Mouse (Mus musculus): ENCODE results near the gene Rhox2e.
"Not testable (repeated sequence)": the region's sequence is repeated elsewhere in the genome, so short reads cannot be mapped to it uniquely, and the experiment has no call there.

Gene Rhox2e

DNA sequence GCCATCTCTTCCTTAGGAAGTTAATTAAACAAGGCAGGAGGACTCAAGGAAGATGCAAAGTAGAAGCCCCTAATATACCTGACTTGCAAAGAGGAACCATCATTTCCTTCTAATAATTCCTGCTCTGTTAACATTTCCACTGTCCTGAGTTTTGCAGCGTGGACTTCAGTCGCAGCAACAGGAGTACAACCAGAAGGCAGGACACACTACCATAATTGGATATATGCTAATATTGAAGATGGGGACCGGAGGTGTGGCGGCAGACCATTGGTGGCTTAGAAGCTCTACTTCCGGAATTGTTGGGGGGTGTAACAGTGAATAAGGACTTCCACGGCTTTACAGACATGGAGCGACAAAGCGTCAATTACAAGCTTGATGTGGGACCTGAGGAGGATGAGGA lies at the start of gene Rhox2e:
TSS of gene Rhox2e (plus strand) at position 301 of the 400 bp plus-strand sequence.
- not testable (repeated sequence) for DNase-seq (ENCODE audit: low spot score in 2 of 2)

DNA sequence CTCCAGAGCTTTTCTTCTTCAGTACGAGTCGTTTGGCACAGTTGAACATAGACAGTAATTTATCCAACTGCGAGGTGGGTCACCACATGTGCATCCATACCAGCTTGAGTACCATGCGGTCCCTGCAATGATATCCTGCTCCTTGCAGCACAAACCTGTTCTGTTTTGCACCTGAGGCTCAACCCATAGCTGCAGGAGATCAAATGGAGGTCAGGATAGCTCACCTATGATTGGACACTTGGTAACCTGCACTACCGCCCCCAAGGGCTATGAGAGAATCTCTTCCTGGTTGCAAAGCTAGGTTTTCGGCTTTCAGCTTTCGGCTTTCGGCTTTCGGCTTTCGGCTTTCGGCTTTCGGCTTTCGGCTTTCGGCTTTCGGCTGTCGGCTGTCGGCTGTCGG lies 16.2 kb upstream of the Rhox2e start, which contains the start of gene Rhox4d:
TSS of gene Rhox4d (plus strand) at position 301 of the 400 bp plus-strand sequence.
- not testable (repeated sequence) for DNase-seq (ENCODE audit: low spot score in 2 of 2)

DNA sequence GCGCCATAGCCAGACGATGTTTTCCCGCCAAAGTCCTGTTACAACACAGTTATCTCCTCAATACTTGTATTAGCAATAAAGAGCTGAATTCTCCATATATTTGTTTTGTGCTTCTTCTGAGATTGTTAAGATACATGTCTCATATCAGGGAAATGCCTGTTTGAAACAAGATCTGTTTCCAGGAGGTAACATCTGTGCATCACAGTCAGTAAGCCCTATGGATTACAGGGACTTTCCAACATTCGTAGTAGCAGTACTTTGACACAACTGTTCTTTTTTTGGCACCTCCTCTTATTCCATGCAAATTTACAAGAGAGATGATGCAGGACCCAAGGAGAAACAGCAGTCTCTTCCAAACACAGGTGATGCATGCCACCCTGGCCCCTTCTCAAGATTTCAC lies 11.5 kb downstream of the Rhox2e start, which contains the start of gene Rhox3e:
TSS of gene Rhox3e (plus strand) at position 301 of the 400 bp plus-strand sequence.
- DNase-seq (ENCODE audit: low spot score in 2 of 2) = not testable (repeated sequence)

DNA sequence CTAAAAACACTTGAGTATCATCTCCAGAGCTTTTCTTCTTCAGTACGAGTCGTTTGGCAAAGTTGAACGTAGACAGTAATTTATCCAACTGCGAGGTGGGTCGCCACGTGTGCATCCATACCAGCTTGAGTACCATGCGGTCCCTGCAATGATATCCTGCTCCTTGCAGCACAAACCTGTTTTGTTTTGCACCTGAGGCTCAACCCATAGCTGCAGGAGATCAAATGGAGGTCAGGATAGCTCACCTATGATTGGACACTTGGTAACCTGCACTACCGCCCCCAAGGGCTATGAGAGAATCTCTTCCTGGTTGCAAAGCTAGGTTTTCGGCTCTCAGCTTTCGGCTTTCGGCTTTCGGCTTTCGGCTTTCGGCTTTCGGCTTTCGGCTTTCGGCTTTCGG lies 26.9 kb downstream of the Rhox2e start, which contains the start of gene Rhox4e:
TSS of gene Rhox4e (plus strand) at position 301 of the 400 bp plus-strand sequence.
- DNase-seq (ENCODE audit: low spot score in 2 of 2) = not testable (repeated sequence)

DNA sequence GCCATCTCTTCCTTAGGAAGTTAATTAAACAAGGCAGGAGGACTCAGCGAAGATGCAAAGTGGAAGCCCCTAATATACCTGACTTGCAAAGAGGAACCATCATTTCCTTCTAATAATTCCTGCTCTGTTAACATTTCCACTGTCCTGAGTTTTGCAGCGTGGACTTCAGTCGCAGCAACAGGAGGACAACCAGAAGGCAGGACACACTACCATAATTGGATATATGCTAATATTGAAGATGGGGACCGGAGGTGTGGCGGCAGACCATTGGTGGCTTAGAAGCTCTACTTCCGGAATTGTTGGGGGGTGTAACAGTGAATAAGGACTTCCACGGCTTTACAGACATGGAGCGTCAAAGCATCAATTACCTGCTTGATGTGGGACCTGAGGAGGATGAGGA lies 40.9 kb downstream of the Rhox2e start, which contains the start of gene Rhox2f:
TSS of gene Rhox2f (plus strand) at position 301 of the 400 bp plus-strand sequence.
- not testable (repeated sequence) for DNase-seq (ENCODE audit: low spot score in 2 of 2)

DNA sequence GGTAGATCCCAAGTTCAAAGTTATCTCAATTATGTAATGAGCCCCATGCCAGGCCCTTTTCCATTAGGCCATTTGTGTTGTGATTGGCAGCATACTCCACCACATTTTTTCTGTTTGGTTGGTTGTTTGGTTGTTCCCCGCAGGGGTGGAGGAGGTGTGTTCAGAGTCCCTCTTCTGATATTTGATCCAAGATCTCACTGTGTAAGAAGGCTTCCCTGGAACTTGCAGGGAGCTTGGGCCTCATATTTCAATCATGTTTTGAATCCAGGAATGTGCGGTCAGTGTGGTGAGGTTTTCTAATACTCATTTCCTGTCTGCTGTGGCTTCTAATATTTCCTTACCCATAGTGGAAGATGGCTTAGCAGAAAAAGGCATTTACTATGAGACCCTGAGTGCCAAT lies 42.4 kb downstream of the Rhox2e start:
- DNase-seq (ENCODE audit: low spot score in 2 of 2) = not testable (repeated sequence)

DNA sequence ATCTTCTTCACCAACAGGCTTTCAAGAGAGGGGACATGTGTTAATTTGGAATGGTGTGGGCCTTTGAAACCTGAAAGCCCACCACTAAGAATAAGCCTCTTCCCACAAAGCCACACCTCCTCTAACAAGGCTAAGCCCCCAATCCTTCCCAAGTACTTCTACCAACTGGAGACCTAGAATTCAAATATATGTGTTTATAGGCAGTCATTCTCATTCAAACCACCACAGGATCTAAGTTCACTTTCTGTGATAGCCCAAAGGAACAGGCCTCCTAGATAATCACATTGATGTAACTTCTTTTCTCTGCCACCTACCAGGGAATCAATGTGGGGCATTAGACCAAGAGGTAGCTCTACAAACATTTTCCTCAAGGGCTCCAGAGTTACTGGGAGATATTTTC lies 50.4 kb downstream of the Rhox2e start, which contains the start of gene Rhox3f:
TSS of gene Rhox3f (plus strand) at position 301 of the 400 bp plus-strand sequence.
- DNase-seq (ENCODE audit: low spot score in 2 of 2) = not testable (repeated sequence)

Data from urinary bladder, adult 18-20 months (tissue).